Mouse (Mus musculus): ENCODE measurements around the gene Myo1e. TPM values are rescaled to one million over a fixed set of nuclear protein-coding genes. Genes with fewer than 3 reads are reported as not detected.

Myo1e gene
- total and polyA plus RNA-seq, 2 experiments from 2014 or later: 3.6 to 6.2 TPM

DNA sequence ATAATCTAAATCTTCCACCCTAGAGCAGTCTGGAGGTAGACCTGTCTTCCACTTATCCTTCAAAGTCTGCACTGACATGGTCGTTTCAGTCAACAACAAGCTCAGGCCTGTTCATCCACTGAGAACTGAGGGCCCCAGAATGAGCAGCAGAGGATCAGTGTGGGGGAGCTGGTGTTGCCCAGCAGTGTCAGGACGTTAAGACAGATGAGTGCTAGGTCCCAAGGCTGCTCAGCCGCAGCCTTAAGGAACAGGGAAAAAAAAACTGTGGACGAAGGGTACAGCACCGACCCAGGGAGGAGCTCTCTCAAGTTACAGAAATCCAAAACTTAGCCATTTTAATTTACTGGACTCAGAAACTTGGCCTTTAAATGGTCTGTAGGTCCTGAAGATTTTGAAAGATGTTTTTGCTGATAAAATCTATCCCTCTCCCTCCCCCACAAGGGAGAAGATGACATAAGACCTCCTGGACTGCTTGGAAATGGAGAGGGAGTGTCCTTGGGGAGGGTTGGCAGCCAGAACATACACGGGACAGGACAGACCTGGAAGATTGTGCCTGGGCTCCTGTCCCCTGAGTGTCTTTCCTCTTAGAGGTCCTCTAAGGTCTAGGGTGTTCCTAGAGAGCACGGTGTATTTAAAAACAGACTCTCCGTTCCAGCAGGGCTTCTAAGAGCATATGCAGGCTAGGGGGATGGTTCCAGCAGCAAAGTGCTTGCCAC, 118.9 kb downstream of the Myo1e start:
- 88% methylated on average over 8 of the region's 8 CpGs for WGBS
- Histone ChIP-seq H3K9ac (no peak overlapping the region), H3K9me3 (ENCODE audit: low read length) (no peaks in the 10 kb centered on the region), H3K27me3 (ENCODE audit: insufficient read depth, low read length) (no peaks in the 10 kb centered on the region), H3K4me3 (ENCODE audit: low read depth, low read length) (no peak overlapping the region), H3K4me1 (ENCODE audit: insufficient read depth) (no peaks in the 10 kb centered on the region), H3K27ac (ENCODE audit: low read depth, low read length) (no peak overlapping the region), H3K36me3 (ENCODE audit: insufficient read depth) (no peaks in the 10 kb centered on the region), H3K4me2 (ENCODE audit: low read depth) (no peak overlapping the region)
- no peak for ATAC-seq
- no peak for TF ChIP-seq CTCF (IDR thresholded peaks at IDR 0.05; ENCODE audit: low read depth)
- no peak for DNase-seq

DNA sequence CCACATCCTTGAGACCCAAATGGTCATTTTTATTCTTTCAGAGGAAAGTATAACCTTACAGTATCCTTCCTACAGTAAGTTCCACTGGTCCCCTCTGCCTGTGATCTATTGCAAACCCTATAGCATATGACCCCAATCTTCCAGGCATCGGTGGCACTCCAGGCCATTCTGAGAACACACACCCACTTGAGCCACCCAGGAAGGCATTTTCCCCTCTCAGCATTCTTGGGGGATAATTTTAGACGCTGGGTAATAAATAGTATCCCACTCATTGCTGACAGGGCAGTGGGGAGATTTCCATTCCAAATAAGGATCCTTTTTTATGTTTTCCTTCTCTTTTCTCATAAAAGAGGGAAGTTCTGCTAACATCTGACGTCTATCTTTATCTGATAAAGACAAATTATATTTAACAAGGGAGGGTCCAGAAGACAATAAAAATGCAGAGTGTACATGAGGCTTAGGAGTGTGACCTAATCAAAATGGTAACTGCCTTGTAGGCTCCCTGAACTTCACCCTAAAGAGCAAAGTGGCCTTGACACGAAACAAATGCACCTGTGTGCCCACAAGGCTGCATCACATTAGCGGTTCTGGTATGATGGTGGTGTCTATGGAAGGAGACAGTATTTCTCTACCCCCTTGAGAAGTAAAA, 121.2 kb downstream of the Myo1e start:
- Histone ChIP-seq H3K27me3 (ENCODE audit: insufficient read depth, low read length) (no peaks in the 10 kb centered on the region), H3K9ac (no peak overlapping the region), H3K9me3 (ENCODE audit: low read length) (no peaks in the 10 kb centered on the region), H3K4me1 (ENCODE audit: insufficient read depth) (no peaks in the 10 kb centered on the region), H3K27ac (ENCODE audit: low read depth, low read length) (no peak overlapping the region), H3K36me3 (ENCODE audit: insufficient read depth) (no peaks in the 10 kb centered on the region), H3K4me3 (ENCODE audit: low read depth, low read length) (no peak overlapping the region), H3K4me2 (ENCODE audit: low read depth) (no peak overlapping the region)
- DNase-seq (no peak), ATAC-seq (no peak)
- WGBS: 88% methylated on average over 5 of the region's 5 CpGs
- no peak for TF ChIP-seq CTCF (IDR thresholded peaks at IDR 0.05; ENCODE audit: low read depth)

DNA sequence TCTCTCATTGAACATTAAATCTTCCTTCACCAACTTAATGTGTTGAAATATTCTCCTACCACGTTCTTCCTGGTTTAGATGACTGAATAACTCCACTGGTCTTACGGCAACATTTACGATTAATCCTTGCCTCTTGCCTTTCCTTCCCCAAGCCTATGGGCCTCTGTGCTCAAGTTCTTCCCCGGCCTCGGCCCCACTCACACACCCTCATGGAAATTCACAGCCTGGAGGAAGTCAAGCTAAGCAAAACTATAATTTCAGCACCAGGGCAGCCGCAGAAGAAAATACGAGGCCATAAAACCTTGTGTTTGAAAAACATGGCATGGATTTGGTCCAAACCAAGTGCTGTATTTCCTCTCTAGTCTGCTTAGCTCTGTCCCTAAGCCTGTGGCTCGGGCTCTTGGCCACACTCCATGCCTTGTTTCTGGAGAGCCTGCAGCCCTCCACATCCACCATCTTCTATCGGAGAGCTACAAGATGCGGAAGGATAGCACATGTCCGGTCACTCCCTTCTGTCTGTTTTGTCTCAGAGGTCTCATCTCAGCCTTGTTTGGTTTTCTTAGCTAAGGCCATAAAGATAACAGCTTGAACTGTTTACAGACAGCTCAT, 124.7 kb downstream of the Myo1e start:
- no peak for TF ChIP-seq CTCF (IDR thresholded peaks at IDR 0.05; ENCODE audit: low read depth)
- H3K9ac ChIP-seq: no peak overlapping the region
- 85% methylated on average over 11 of the region's 11 CpGs for WGBS
- no peak overlapping the region for H3K27ac ChIP-seq (ENCODE audit: low read depth, low read length)
- ATAC-seq (no peak), DNase-seq (no peak)
- H3K9me3 ChIP-seq (ENCODE audit: low read length): no peaks in the 10 kb centered on the region
- no peaks in the 10 kb centered on the region for H3K27me3 ChIP-seq (ENCODE audit: insufficient read depth, low read length)
- H3K36me3 ChIP-seq (ENCODE audit: insufficient read depth): no peaks in the 10 kb centered on the region
- H3K4me1 ChIP-seq (ENCODE audit: insufficient read depth): no peaks in the 10 kb centered on the region
- no peak overlapping the region for H3K4me3 ChIP-seq (ENCODE audit: low read depth, low read length)
- no peak overlapping the region for H3K4me2 ChIP-seq (ENCODE audit: low read depth)

DNA sequence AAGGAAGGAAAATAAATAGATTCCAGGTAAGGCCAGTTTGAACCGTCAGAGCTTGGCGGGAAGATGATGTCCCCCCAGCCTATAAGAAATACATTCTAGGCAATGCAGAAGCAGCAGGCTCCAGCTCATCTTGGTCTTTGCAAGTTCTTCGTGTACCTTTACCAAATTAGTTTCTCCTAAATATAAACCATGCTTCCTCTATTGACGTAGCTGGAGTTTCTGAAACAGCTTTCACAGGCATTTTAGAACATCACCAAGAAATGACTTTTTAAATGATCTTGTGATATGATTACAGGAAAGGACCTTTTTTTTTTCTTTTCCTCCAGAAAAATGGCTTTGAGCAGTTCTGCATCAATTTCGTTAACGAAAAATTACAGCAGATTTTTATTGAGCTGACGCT, 131.2 kb downstream of the Myo1e start:
- Histone ChIP-seq H3K4me2 (ENCODE audit: low read depth) (no peak overlapping the region), H3K27me3 (ENCODE audit: insufficient read depth, low read length) (no peaks in the 10 kb centered on the region), H3K27ac (ENCODE audit: low read depth, low read length) (no peak overlapping the region), H3K4me3 (ENCODE audit: low read depth, low read length) (no peak overlapping the region), H3K9ac (no peak overlapping the region), H3K4me1 (ENCODE audit: insufficient read depth) (no peaks in the 10 kb centered on the region), H3K36me3 (ENCODE audit: insufficient read depth) (no peaks in the 10 kb centered on the region), H3K9me3 (ENCODE audit: low read length) (no peaks in the 10 kb centered on the region)
- TF ChIP-seq CTCF (IDR thresholded peaks at IDR 0.05; ENCODE audit: low read depth): no peak
- ATAC-seq: no peak
- DNase-seq: no peak
- 83% methylated on average over 7 of the region's 7 CpGs for WGBS

DNA sequence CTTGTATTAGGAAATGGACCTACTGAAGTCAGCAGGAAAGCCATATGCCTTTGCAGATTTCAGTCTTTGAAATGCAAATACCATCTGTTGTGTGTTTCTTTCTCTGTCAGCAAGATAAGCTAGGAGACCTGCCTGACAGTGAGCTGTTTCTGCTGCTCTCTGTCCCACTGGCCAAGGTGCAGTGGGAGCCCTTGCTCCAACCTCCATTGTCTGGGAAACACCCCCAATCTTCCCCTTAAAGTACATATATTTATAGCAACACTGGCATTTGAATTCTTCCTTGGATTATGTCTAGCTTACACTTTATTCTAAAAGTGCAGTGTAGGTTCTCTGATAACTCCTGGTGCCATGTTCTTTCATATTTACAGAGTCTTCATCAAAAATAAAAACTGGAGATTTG, 131.7 kb downstream of the Myo1e start:
- H3K27me3 ChIP-seq (ENCODE audit: insufficient read depth, low read length): no peaks in the 10 kb centered on the region
- H3K9ac ChIP-seq: no peak overlapping the region
- no peaks in the 10 kb centered on the region for H3K4me1 ChIP-seq (ENCODE audit: insufficient read depth)
- no peak for ATAC-seq
- no peaks in the 10 kb centered on the region for H3K9me3 ChIP-seq (ENCODE audit: low read length)
- H3K36me3 ChIP-seq (ENCODE audit: insufficient read depth): no peaks in the 10 kb centered on the region
- no peak overlapping the region for H3K27ac ChIP-seq (ENCODE audit: low read depth, low read length)
- TF ChIP-seq CTCF (IDR thresholded peaks at IDR 0.05; ENCODE audit: low read depth): no peak
- no peak overlapping the region for H3K4me2 ChIP-seq (ENCODE audit: low read depth)
- no peak for DNase-seq
- no peak overlapping the region for H3K4me3 ChIP-seq (ENCODE audit: low read depth, low read length)

DNA sequence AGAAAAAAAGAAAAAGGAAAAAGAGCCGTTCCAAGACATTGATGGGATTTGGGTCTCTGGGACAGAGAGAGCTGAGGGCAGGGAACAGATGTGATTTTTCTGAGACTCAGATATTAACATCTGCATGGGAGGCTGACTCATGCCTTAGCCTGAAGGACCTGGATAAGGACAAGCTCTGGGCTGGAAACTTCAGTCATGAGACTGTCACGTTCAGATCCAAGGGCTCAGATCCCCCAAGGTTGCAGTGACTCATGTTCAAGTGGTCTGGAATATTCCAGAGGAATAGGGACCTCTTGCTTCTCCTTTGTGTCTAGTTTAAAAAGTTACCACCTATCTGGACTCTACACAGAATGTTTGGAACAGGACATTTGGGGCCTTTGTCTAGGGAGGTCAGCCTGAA, 142.1 kb downstream of the Myo1e start:
- no peak for DNase-seq
- Histone ChIP-seq H3K4me3 (ENCODE audit: low read depth, low read length) (no peak overlapping the region), H3K4me2 (ENCODE audit: low read depth) (no peak overlapping the region), H3K9me3 (ENCODE audit: low read length) (no peaks in the 10 kb centered on the region), H3K36me3 (ENCODE audit: insufficient read depth) (no peaks in the 10 kb centered on the region), H3K27ac (ENCODE audit: low read depth, low read length) (no peak overlapping the region), H3K27me3 (ENCODE audit: insufficient read depth, low read length) (no peaks in the 10 kb centered on the region), H3K4me1 (ENCODE audit: insufficient read depth) (no peaks in the 10 kb centered on the region), H3K9ac (no peak overlapping the region)
- ATAC-seq: no peak
- TF ChIP-seq CTCF (IDR thresholded peaks at IDR 0.05; ENCODE audit: low read depth): no peak
- 89% methylated on average over 2 of the region's 2 CpGs for WGBS

DNA sequence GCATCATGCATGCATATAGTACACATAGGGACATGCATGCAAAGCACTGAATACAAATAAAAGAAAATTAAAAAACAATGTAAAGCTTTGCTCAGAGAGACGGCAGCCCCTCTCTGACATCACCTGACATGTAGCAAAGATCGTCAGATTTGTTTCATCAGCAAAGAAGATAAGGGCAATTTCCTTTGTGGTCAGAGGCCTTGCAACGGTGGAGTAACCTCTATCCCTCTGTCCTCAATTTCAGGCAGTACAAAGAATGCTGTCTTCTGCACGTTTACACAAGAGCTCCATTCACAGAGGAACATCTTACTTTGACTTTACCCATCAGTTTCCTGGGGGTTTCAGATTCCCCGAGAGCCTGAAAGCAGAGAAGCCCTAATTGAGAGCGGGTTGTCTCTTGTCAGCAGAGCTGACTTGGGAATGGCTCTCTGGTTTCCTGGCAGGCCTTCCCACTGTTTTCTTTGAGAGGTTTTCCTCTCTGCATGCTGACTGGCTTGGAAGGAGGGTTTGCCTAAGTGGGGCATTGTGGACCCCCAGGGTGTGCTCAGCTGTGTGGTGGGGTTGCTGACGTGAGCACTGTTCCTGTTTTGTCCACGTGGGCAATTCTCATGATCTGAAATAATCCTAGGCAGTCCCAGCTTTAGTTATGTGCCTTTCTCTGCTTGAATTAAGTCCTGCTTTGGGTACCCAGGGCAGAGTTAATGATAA, 144.6 kb downstream of the Myo1e start:
- Histone ChIP-seq H3K4me1 (ENCODE audit: insufficient read depth) (no peaks in the 10 kb centered on the region), H3K4me3 (ENCODE audit: low read depth, low read length) (no peak overlapping the region), H3K36me3 (ENCODE audit: insufficient read depth) (no peaks in the 10 kb centered on the region), H3K9me3 (ENCODE audit: low read length) (no peaks in the 10 kb centered on the region), H3K27me3 (ENCODE audit: insufficient read depth, low read length) (no peaks in the 10 kb centered on the region), H3K4me2 (ENCODE audit: low read depth) (no peak overlapping the region), H3K27ac (ENCODE audit: low read depth, low read length) (no peak overlapping the region), H3K9ac (no peak overlapping the region)
- 37% methylated on average over 8 of the region's 8 CpGs for WGBS
- TF ChIP-seq CTCF (IDR thresholded peaks at IDR 0.05; ENCODE audit: low read depth): no peak
- DNase-seq (peak; percentile 11), ATAC-seq (peak; percentile 32; the same call in 1 of the 2 replicates)

Measured in forebrain, postnatal 0 days (tissue).